Mouse (Mus musculus) natural killer cell, adult 2 months (primary cell): ENCODE data around the gene Pard3b.
A peak's percentile ranks its signal among the peaks of the same experiment; 100 is the strongest.

Experiments used
- DNase-seq, 2 experiments: peaks; one replicate each; pipeline ENCODE4 v3.0.0; 2022; ENCODE audit warnings: low spot score in 2 of 2

Pard3b gene

GRCm38 (mm10) chr1:61925541-61925940 lies 286.9 kb downstream of the Pard3b start:
- DNase-seq: no peak

GRCm38 (mm10) chr1:61928131-61928761 lies 289.6 kb downstream of the Pard3b start:
- DNase-seq: no peak

GRCm38 (mm10) chr1:61933574-61933973 lies 294.9 kb downstream of the Pard3b start:
- DNase-seq: no peak

DNA sequence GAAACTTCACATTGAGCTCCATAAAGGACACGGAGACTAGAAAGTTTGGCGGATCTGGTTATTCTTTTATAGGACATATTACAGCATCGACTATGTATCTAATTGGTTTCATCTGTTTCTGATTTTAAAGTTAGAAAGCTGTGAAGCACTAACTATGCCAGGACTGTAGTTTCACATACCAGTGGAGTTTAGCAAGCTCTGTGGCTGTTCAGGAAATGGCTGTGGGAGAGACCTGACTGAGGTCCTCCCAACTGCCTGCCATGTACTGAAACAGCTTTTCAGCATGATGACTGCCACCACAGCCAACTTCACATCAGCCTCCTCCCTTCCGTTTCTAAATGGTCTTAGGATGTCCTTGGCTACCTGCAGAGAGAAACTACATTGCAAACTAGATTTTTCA lies 296.1 kb downstream of the Pard3b start:
- no peak for DNase-seq

- no peak for DNase-seq
Observed at GRCm38 (mm10) chr1:61939882-61940281, 301.3 kb downstream of the Pard3b start.

- no peak for DNase-seq
Observed at GRCm38 (mm10) chr1:61961533-61961932, 322.9 kb downstream of the Pard3b start.

- DNase-seq: no peak
Observed at GRCm38 (mm10) chr1:61962571-61962970, 323.9 kb downstream of the Pard3b start.

- peak in 1 of 2 experiments; percentile 4 for DNase-seq
Observed at GRCm38 (mm10) chr1:61967124-61967523, 328.5 kb downstream of the Pard3b start.

DNA sequence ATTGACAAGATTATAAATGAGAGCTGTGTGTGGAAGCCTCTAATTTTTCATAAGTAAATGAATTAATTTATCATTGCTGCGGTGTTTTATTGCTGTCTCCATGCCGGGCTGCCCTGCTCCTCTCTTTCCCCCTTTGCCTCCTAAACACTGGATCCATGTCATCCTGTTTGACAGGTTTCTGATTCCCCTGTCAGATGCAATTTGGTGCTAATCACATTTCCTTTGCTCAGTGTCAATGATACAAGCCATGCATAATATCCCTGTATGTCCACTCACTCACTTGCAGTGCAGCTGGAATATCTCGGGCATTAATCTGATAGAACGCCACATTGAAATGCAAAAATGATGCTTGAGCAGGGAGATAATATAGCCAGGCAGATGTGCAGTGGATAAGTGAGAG lies 329.2 kb downstream of the Pard3b start:
- DNase-seq: no peak

DNA sequence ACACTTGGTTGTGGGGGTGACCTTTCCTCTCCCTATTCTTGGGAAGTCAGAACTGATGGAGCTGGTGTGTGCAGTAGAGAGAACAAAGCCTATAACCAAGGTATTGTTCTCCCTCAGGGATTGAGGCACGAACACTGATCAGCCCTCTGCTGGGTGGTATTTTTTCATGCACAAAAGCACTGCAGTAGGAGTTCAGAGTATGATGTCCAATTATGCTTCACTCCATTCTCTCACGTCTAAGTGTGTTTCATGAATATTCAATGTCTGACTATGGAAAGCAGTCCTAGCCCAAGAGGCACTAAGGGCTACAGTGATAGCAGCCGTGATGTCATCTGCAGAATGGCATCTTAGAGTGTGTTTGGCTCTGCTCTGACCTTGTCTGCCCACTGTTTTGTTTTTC lies 359.1 kb downstream of the Pard3b start:
- DNase-seq: no peak

DNA sequence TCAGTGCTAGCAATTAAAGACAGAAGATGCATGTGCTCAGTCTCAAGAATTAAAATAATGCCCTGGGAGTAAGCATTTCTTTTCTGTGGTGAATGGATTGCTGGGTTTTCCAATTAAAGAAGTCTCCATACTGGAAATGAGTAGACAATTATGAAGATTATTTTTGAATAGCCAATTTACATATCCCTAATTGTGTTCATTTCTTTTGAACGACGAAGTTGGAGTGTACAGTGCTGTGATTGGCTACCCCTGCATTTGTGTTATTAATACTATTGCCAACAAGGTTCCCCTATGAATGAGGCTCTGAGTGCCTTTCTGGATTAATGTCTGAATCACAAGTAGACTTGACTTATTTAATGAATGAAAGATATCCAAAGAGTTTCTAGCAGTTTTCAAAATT lies 370.2 kb downstream of the Pard3b start:
- no peak for DNase-seq

GRCm38 (mm10) chr1:62011712-62012111 lies 373.1 kb downstream of the Pard3b start:
- DNase-seq: no peak

- DNase-seq: no peak
Observed at GRCm38 (mm10) chr1:62016536-62017300, 378.1 kb downstream of the Pard3b start.

DNA sequence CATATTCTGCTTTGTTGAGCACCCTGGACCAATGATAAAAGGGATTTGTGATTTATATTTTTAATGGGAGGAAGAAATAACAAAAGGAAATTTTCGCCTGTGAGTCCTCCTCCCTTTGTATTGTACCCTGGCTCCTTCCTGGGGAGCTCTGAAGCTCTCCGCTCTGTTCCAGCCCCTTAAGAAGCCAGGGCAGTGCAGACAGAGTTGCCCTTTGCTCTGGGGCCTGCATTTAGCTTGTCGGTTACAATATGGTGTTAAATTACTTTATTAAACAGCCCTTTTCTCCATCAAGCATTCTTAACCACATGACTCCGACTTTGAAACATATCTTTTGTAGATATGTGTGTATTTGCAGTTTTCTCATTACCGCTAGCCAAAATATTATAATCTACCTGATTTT lies 379.7 kb downstream of the Pard3b start:
- DNase-seq: no peak

DNA sequence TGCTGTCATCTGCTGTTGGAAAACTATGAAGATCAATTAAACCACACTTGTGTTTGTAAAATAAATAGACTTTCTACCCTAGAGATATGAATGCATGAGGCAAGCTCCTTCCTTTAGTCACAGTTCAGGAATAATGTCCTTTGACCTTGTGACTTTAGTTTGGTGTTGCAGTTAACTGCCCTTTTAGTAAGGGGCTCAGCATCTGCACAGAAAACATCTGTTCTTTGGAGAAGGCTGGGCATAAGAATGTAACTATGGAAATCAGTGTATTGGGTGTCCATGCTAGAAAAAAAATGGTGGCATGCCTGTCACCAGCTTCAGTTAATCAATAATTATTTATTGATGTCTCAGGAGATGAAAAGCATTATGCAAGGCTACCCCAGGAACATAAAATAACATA lies 381.1 kb downstream of the Pard3b start:
- DNase-seq: no peak

DNA sequence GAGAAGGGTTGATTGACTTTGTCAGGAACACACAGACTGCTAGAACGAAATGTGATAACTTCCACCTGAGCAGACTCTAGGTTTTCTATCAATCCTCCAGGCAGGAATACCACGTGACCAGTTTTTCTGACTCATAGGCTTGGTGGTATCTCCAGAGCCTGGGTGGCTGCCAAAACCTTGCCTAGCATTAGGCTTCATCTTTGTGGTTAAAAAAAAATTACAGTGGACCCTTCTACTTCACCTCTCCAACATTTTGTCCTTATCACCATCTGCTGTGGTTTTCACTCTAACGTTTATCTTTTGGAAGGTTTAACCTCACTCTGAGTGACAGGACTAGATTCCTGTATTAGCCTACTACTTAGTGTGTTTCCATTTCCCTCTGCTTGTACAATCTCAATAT lies 403.1 kb downstream of the Pard3b start:
- no peak for DNase-seq

GRCm38 (mm10) chr1:62048592-62048991 lies 410.0 kb downstream of the Pard3b start:
- DNase-seq: no peak

DNA sequence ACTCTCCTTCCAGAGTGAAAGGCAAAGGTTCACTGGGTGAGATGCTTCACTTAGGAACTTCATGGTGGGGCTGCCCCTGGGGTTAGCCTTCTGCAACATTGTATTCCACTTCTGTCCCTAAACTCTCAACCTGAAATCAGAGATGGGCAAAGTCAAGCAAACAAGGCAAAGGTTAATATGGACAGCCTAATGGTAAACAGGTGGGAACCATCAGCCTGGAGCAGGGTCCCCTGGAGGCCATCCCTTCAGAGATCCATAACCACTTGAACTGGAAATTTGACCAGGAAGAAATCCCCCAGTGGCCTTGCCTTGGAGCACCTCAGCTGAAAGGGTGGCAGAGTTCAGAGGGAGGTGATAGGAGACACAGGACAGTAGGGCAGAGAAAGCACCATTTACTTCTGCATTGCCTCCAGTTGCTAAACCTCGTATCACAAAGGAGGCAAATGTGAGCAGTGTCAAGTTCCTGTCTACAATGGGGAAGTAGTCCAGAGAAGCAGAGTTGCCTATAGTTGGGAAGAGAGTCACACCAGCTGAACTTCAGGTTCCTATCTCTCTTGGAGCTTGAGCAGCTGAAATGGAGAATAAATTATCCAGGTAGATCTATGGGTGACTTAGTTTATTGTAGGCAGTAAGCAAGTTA lies 412.7 kb downstream of the Pard3b start:
- no peak for DNase-seq

GRCm38 (mm10) chr1:62053167-62053638 lies 414.6 kb downstream of the Pard3b start:
- no peak for DNase-seq

GRCm38 (mm10) chr1:62055280-62055679 lies 416.7 kb downstream of the Pard3b start:
- DNase-seq: no peak

GRCm38 (mm10) chr1:62070617-62071016 lies 432.0 kb downstream of the Pard3b start:
- DNase-seq: no peak

- DNase-seq: no peak
Observed at GRCm38 (mm10) chr1:62071139-62071538, 432.5 kb downstream of the Pard3b start.

- no peak for DNase-seq
Observed at GRCm38 (mm10) chr1:62076171-62076570, 437.5 kb downstream of the Pard3b start.
